Mouse (Mus musculus): ENCODE results near the gene Ttc39b. TPM values are rescaled to one million over a fixed set of nuclear protein-coding genes. Genes with fewer than 3 reads are reported as not detected.

The Ttc39b gene
- polyA plus RNA-seq, 1 experiment: 4.1 TPM

- no peak for TF ChIP-seq CTCF (IDR thresholded peaks at IDR 0.05; ENCODE audit: extremely low read depth, insufficient read depth, insufficient read length, insufficient replicate concordance)
- no peak for TF ChIP-seq POLR2A (IDR thresholded peaks at IDR 0.05; ENCODE audit: low read depth, low read length)
- no peak for DNase-seq (ENCODE audit: low read depth in 1 of 2, low spot score in 2 of 2)
- Histone ChIP-seq H3K36me3 (ENCODE audit: control insufficient read depth, insufficient read depth, low read length) (no peaks in the 10 kb centered on the region), H3K4me3 (ENCODE audit: extremely low read depth, insufficient read depth, insufficient read length) (no peak overlapping the region), H3K4me1 (ENCODE audit: control insufficient read depth, insufficient read depth, insufficient read length) (peaks cover 13% of the 10 kb centered on the region; the same call in 1 of the 2 replicates), H3K27ac (ENCODE audit: insufficient read depth, low read length) (no peak overlapping the region), H3K27me3 (ENCODE audit: control insufficient read depth, insufficient read depth, low read length) (no peaks in the 10 kb centered on the region)
- WGBS: 83% methylated on average over 3 of the region's 3 CpGs
Observed at GRCm38 (mm10) chr4:83318758-83319157, 5.3 kb downstream of the Ttc39b start.

- TF ChIP-seq POLR2A (IDR thresholded peaks at IDR 0.05; ENCODE audit: low read depth, low read length) (no peak), CTCF (IDR thresholded peaks at IDR 0.05; ENCODE audit: extremely low read depth, insufficient read depth, insufficient read length, insufficient replicate concordance) (no peak)
- no peak for DNase-seq (ENCODE audit: low read depth in 1 of 2, low spot score in 2 of 2)
- WGBS: 73% methylated on average over 3 of the region's 3 CpGs
- no peak overlapping the region for H3K27ac ChIP-seq (ENCODE audit: insufficient read depth, low read length)
- no peaks in the 10 kb centered on the region for H3K27me3 ChIP-seq (ENCODE audit: control insufficient read depth, insufficient read depth, low read length)
- no peaks in the 10 kb centered on the region for H3K36me3 ChIP-seq (ENCODE audit: control insufficient read depth, insufficient read depth, low read length)
- H3K4me1 ChIP-seq (ENCODE audit: control insufficient read depth, insufficient read depth, insufficient read length): peaks cover 11% of the 10 kb centered on the region; the same call in 1 of the 2 replicates
- no peak overlapping the region for H3K4me3 ChIP-seq (ENCODE audit: extremely low read depth, insufficient read depth, insufficient read length)
Observed at GRCm38 (mm10) chr4:83317826-83318348, 6.2 kb downstream of the Ttc39b start.

GRCm38 (mm10) chr4:83316718-83317117 is 7.3 kb downstream of the Ttc39b start:
- no peak overlapping the region for H3K27ac ChIP-seq (ENCODE audit: insufficient read depth, low read length)
- TF ChIP-seq POLR2A (IDR thresholded peaks at IDR 0.05; ENCODE audit: low read depth, low read length) (no peak), CTCF (IDR thresholded peaks at IDR 0.05; ENCODE audit: extremely low read depth, insufficient read depth, insufficient read length, insufficient replicate concordance) (no peak)
- WGBS: 78% methylated on average over 3 of the region's 3 CpGs

GRCm38 (mm10) chr4:83315930-83316329 is 8.1 kb downstream of the Ttc39b start:
- TF ChIP-seq CTCF (IDR thresholded peaks at IDR 0.05; ENCODE audit: extremely low read depth, insufficient read depth, insufficient read length, insufficient replicate concordance) (no peak), POLR2A (IDR thresholded peaks at IDR 0.05; ENCODE audit: low read depth, low read length) (no peak)
- peak overlapping the region; percentile 53; the same call in 1 of the 2 replicates for H3K4me3 ChIP-seq (ENCODE audit: extremely low read depth, insufficient read depth, insufficient read length)
- peaks cover 11% of the 10 kb centered on the region; the same call in 1 of the 2 replicates for H3K4me1 ChIP-seq (ENCODE audit: control insufficient read depth, insufficient read depth, insufficient read length)

More at GRCm38 (mm10) chr4:83316718-83317117, 7.3 kb downstream of the Ttc39b start:
- Histone ChIP-seq H3K27me3 (ENCODE audit: control insufficient read depth, insufficient read depth, low read length) (no peaks in the 10 kb centered on the region), H3K4me1 (ENCODE audit: control insufficient read depth, insufficient read depth, insufficient read length) (peaks cover 11% of the 10 kb centered on the region; the same call in 1 of the 2 replicates), H3K4me3 (ENCODE audit: extremely low read depth, insufficient read depth, insufficient read length) (no peak overlapping the region), H3K36me3 (ENCODE audit: control insufficient read depth, insufficient read depth, low read length) (no peaks in the 10 kb centered on the region)
- DNase-seq (ENCODE audit: low read depth in 1 of 2, low spot score in 2 of 2): no peak

GRCm38 (mm10) chr4:83314922-83315881 is 8.9 kb downstream of the Ttc39b start:
- H3K27ac ChIP-seq (ENCODE audit: insufficient read depth, low read length): peak overlapping the region; percentile 81
- peak; percentile 19 to 27 for DNase-seq (ENCODE audit: low read depth in 1 of 2, low spot score in 2 of 2)
- WGBS: 6% methylated on average over 13 of the region's 13 CpGs
- no peaks in the 10 kb centered on the region for H3K27me3 ChIP-seq (ENCODE audit: control insufficient read depth, insufficient read depth, low read length)
- H3K4me1 ChIP-seq (ENCODE audit: control insufficient read depth, insufficient read depth, insufficient read length): peaks cover 11% of the 10 kb centered on the region; the same call in 1 of the 2 replicates
- TF ChIP-seq CTCF (IDR thresholded peaks at IDR 0.05; ENCODE audit: extremely low read depth, insufficient read depth, insufficient read length, insufficient replicate concordance) (no peak), POLR2A (IDR thresholded peaks at IDR 0.05; ENCODE audit: low read depth, low read length) (no peak; the same call in 1 of the 2 replicates)
- H3K36me3 ChIP-seq (ENCODE audit: control insufficient read depth, insufficient read depth, low read length): no peaks in the 10 kb centered on the region
- H3K4me3 ChIP-seq (ENCODE audit: extremely low read depth, insufficient read depth, insufficient read length): peak overlapping the region; percentile 53

More at GRCm38 (mm10) chr4:83315930-83316329, 8.1 kb downstream of the Ttc39b start:
- H3K36me3 ChIP-seq (ENCODE audit: control insufficient read depth, insufficient read depth, low read length): no peaks in the 10 kb centered on the region
- 49% methylated on average over 4 of the region's 4 CpGs for WGBS
- peak overlapping the region; percentile 81 for H3K27ac ChIP-seq (ENCODE audit: insufficient read depth, low read length)
- H3K27me3 ChIP-seq (ENCODE audit: control insufficient read depth, insufficient read depth, low read length): no peaks in the 10 kb centered on the region
- DNase-seq (ENCODE audit: low read depth in 1 of 2, low spot score in 2 of 2): no peak

- peak; percentile 30 to 32 for DNase-seq (ENCODE audit: low read depth in 1 of 2, low spot score in 2 of 2)
- Histone ChIP-seq H3K27me3 (ENCODE audit: control insufficient read depth, insufficient read depth, low read length) (no peaks in the 10 kb centered on the region), H3K4me3 (ENCODE audit: extremely low read depth, insufficient read depth, insufficient read length) (no peak overlapping the region), H3K36me3 (ENCODE audit: control insufficient read depth, insufficient read depth, low read length) (no peaks in the 10 kb centered on the region), H3K4me1 (ENCODE audit: control insufficient read depth, insufficient read depth, insufficient read length) (peaks cover 12% of the 10 kb centered on the region; the same call in 1 of the 2 replicates), H3K27ac (ENCODE audit: insufficient read depth, low read length) (peak overlapping the region; percentile 81)
- WGBS: 67% methylated on average over 7 of the region's 7 CpGs
- no peak for TF ChIP-seq POLR2A (IDR thresholded peaks at IDR 0.05; ENCODE audit: low read depth, low read length)
- no peak for TF ChIP-seq CTCF (IDR thresholded peaks at IDR 0.05; ENCODE audit: extremely low read depth, insufficient read depth, insufficient read length, insufficient replicate concordance)
Observed at GRCm38 (mm10) chr4:83314261-83314793, 9.7 kb downstream of the Ttc39b start.

Data from spleen, adult 2 months (tissue).